Mouse (Mus musculus) thymus, postnatal 14 days (tissue): ENCODE results near the gene Gm20498.

ENCODE experiments used
- DNase-seq: peaks from one replicate; pipeline ENCODE4 v3.0.0; 2021

Gene Gm20498

DNA sequence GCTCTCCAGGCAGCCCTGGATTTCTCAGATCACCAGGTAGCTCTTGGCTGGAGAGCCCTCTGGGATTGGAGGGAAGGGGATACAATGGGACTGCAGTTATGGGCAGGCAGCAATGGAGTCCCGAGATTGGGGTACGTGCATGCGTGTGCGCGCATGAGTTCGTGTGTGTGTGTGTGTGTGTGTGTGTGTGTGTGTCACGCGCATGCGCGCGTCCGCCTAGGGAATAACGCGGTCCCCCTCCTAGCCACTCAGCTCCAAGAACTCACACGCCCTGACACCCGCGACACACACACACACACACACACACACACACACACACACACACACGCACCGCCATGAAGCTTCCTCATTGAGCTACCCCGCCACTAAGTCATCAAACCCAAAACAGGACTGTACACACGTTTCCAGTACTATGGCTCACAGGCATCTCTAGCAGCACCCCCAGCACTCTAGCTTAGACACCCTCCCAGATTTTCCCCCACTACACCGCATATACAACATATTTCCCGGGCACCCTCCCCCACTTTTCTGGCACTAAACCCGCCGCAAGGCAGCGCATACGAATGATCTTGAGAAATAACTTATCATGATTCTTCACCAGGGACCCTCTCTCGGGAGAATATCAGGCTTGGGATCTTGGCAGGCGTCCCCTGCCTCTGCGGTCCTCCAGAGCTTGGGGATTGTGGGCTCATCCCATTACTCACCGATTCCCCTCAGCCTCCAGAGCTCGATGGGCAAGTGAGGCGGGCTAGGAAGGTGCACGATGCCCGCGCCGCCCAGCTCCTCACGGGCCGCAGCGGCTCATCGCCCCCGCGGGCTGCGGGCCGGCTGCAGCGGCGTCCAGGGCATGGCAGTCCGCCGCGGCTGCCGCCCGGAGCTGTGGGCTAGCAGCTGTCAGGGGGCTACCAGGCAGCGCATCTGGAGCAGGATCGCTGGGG, 200.5 kb downstream of the Gm20498 start:
- no peak for DNase-seq

DNA sequence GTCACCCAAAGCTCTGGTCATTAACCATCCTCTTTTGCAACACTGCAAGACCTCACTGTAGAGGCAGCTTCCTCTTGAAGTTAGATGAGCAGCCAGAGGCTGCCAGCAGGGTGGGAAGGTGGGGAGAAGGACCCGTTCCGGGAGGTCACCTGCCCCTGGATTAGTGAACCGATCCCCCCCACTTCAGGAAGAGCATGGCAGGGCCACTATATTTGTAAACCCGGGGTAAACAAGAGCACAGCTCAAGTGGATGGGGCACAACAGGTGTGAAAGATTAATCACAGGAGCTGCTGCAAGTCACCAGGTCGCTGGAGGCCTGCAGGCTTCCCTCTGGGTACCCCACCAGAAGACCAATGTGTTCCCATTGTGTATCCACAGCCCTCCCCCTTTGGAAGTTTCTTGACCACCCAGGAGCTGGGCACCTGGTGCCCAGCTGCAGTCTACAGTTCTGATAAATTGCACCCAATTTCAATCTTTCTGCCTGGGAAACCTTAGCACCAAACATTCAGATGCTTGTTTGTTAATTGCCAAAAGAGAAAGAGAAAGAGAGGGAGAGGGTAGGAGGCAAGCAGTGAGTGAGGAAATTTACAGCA, 201.6 kb downstream of the Gm20498 start:
- no peak for DNase-seq

GRCm38 (mm10) chr12:81324991-81325390, 207.7 kb downstream of the Gm20498 start:
- no peak for DNase-seq

DNA sequence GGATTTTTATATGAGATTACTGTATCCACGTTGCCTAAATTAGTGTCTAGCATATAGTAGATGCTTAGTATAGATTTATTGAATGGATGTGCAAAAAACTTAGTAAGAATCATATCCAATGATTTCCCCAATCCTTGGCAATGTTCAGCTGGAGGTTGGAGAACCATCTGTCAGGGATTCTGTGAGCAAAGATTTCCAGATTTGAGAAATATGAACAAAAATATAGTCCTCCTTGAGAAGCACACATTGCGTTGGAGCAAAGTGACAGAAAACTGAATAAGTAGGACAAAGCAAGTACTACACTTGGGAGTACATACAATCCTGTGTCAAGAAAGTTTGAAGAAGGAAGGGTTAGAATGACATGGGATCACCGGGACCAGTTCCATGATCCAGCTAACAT, 208.6 kb downstream of the Gm20498 start:
- no peak for DNase-seq

GRCm38 (mm10) chr12:81321021-81321420, 211.7 kb downstream of the Gm20498 start:
- peak; percentile 11 for DNase-seq

DNA sequence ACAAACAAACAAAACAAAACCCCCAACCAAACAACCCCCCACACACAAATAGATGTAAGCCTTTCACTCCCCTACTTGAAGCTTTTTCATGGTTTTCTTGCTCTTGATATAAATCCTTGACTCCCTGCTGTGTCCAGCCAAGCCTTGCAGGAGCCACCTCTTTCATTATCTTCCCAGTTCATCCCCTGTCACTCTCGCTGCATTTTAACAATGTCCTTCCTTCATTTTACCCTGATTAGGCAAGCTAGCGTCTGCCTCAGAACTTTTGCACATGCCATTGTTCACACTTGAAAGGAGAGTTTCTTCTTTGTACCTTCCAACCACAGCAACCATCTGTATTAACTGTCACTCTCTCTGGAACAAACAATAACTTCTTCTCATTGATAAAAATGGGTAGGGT, 214.9 kb downstream of the Gm20498 start:
- DNase-seq, result no peak

DNA sequence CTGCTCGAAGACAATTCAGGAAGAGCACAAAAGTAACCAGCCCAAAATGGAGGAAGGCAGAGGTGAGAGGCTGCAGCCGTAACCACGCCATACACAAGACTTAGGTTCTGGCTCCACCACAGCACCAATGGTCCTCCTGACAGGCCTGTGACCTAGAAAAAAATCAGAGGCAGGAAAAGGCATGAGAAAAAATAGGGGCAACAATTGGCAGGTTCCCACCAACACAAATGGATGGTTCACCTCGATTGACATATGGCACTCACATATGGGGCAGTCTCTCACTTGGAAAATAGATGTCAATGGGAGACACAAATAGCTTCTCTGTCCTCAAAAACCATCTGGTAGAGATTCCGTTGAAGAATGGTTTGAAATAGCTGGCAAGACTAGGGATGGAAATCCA, 216.8 kb downstream of the Gm20498 start:
- DNase-seq, result no peak
